Mouse (Mus musculus): ENCODE results near the gene Wfdc15a. TPM values are rescaled to one million over a fixed set of nuclear protein-coding genes. Genes with fewer than 3 reads are reported as not detected.

The Wfdc15a gene
- polyA plus RNA-seq, 1 experiment from 2014 or later: not detected

GRCm38 (mm10) chr2:164195971-164196699 lies 3.8 kb downstream of the Wfdc15a start:
- no peak for ATAC-seq (ENCODE audit: insufficient read depth)

GRCm38 (mm10) chr2:164194959-164195630 lies 4.8 kb downstream of the Wfdc15a start:
- no peak for ATAC-seq (ENCODE audit: insufficient read depth)
- Histone ChIP-seq H3K9me3 (replicated peaks) (no peaks in the 10 kb centered on the region), H3K9ac (no peak overlapping the region), H3K27ac (replicated peaks) (no peak overlapping the region), H3K4me2 (no peak overlapping the region), H3K4me3 (replicated peaks) (no peak overlapping the region), H3K27me3 (no peaks in the 10 kb centered on the region), H3K36me3 (replicated peaks) (no peaks in the 10 kb centered on the region), H3K4me1 (replicated peaks) (no peaks in the 10 kb centered on the region)
- WGBS (ENCODE audit: insufficient replicate concordance): 48% methylated on average over 5 of the region's 5 CpGs

More at GRCm38 (mm10) chr2:164195971-164196699, 3.8 kb downstream of the Wfdc15a start:
- Histone ChIP-seq H3K9me3 (replicated peaks) (no peaks in the 10 kb centered on the region), H3K4me1 (replicated peaks) (no peaks in the 10 kb centered on the region), H3K9ac (no peak overlapping the region), H3K27ac (replicated peaks) (no peak overlapping the region), H3K27me3 (no peaks in the 10 kb centered on the region), H3K4me2 (no peak overlapping the region), H3K4me3 (replicated peaks) (no peak overlapping the region), H3K36me3 (replicated peaks) (no peaks in the 10 kb centered on the region)
- WGBS (ENCODE audit: insufficient replicate concordance): 64% methylated on average over 5 of the region's 5 CpGs

GRCm38 (mm10) chr2:164192279-164192678 lies 7.7 kb downstream of the Wfdc15a start:
- no peak overlapping the region for H3K27ac ChIP-seq (replicated peaks)
- H3K9me3 ChIP-seq (replicated peaks): no peaks in the 10 kb centered on the region
- H3K36me3 ChIP-seq (replicated peaks): no peaks in the 10 kb centered on the region
- no peaks in the 10 kb centered on the region for H3K4me1 ChIP-seq (replicated peaks)
- no peak overlapping the region for H3K9ac ChIP-seq
- ATAC-seq (ENCODE audit: insufficient read depth): no peak
- no peak overlapping the region for H3K4me3 ChIP-seq (replicated peaks)
- H3K4me2 ChIP-seq: no peak overlapping the region
- H3K27me3 ChIP-seq: no peaks in the 10 kb centered on the region

DNA sequence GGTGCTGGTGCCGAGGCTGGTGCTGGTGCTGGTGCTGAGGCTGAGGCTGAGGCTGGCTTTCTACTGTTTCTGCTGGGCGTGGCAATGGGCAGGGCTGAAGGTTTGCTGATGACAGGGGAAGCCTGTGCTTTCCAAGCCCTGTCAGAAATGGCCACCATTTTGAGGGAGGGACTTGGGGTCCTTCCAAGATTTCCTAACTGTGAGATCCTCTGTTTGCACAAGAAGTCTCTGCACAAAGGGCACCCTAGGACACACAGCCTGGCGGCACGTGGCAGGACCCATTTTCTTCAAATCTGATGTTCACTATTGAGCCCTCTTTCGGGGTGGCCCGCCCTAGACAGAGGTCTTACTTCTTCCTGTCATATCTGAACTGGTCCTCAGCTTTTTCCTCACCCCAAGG lies 9.4 kb downstream of the Wfdc15a start, which contains the start of gene Wfdc12:
Gene Wfdc12 (minus strand): TSS at position 33 of the 400 bp plus-strand sequence.
- no peaks in the 10 kb centered on the region for H3K36me3 ChIP-seq (replicated peaks)
- H3K4me1 ChIP-seq (replicated peaks): no peaks in the 10 kb centered on the region
- H3K27me3 ChIP-seq: no peaks in the 10 kb centered on the region
- no peak within 1 kb of the TSS for H3K4me3 ChIP-seq (replicated peaks)
- no peak within 1 kb of the TSS for H3K4me2 ChIP-seq
- H3K27ac ChIP-seq (replicated peaks): no peak within 1 kb of the TSS
- 69% methylated on average over 6 of the region's 6 CpGs for WGBS (ENCODE audit: insufficient replicate concordance)
- ATAC-seq (ENCODE audit: insufficient read depth): no peak
- no peak within 1 kb of the TSS for H3K9ac ChIP-seq
- H3K9me3 ChIP-seq (replicated peaks): no peaks in the 10 kb centered on the region

DNA sequence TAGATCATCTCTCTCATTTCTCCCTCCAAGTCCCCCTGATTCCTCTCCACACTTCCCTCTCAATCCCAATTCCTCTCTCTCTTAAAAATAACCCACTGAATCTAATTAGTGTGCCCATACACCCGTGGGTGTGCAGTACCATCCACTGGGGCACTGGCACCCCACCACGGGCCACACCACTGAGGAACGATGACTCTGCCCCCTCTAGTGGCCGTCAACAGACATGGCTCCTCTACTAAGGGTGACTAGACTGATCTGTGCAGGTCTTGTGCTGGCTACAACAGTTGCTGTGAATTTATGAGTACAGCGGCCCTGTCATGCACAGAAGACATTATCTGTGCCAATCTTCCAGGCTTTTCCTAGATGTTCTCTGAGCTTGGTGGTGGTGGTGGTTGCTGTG lies 11.2 kb downstream of the Wfdc15a start:
- H3K4me1 ChIP-seq (replicated peaks): no peaks in the 10 kb centered on the region
- no peak for ATAC-seq (ENCODE audit: insufficient read depth)
- no peak overlapping the region for H3K4me2 ChIP-seq
- no peaks in the 10 kb centered on the region for H3K36me3 ChIP-seq (replicated peaks)
- no peaks in the 10 kb centered on the region for H3K27me3 ChIP-seq
- WGBS (ENCODE audit: insufficient replicate concordance): 18% methylated on average over 5 of the region's 5 CpGs
- no peak overlapping the region for H3K4me3 ChIP-seq (replicated peaks)
- no peaks in the 10 kb centered on the region for H3K9me3 ChIP-seq (replicated peaks)
- no peak overlapping the region for H3K27ac ChIP-seq (replicated peaks)
- no peak overlapping the region for H3K9ac ChIP-seq

GRCm38 (mm10) chr2:164184145-164184719 lies 15.7 kb downstream of the Wfdc15a start:
- no peak for ATAC-seq (ENCODE audit: insufficient read depth)
- Histone ChIP-seq H3K9me3 (replicated peaks) (no peaks in the 10 kb centered on the region), H3K4me1 (replicated peaks) (no peaks in the 10 kb centered on the region), H3K27ac (replicated peaks) (no peak overlapping the region), H3K4me2 (no peak overlapping the region), H3K9ac (no peak overlapping the region), H3K36me3 (replicated peaks) (no peaks in the 10 kb centered on the region), H3K27me3 (no peaks in the 10 kb centered on the region), H3K4me3 (replicated peaks) (no peak overlapping the region)
- WGBS (ENCODE audit: insufficient replicate concordance): 29% methylated on average over 9 of the region's 9 CpGs

DNA sequence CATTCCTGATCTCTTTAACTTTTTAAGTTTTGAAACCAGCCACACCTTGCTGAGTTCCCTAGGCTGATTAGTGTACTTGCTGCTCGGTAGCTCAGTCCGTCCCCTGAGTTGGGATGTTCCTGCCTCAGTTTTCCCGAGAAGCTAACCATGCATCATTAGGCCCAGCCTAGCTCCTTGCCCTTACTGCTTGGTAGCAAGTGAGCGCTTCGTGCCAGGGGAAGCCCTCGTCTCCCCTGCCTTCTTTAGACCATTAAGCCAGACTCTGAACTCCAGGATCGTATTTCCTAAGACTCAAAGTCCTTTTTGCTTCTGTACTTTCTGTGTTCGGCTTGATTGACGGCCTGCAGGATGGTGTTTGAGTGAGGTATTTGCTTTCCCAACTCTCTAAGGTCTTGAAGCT lies 16.6 kb downstream of the Wfdc15a start:
- no peak overlapping the region for H3K4me3 ChIP-seq (replicated peaks)
- no peak overlapping the region for H3K27ac ChIP-seq (replicated peaks)
- H3K36me3 ChIP-seq (replicated peaks): no peaks in the 10 kb centered on the region
- H3K9ac ChIP-seq: no peak overlapping the region
- no peaks in the 10 kb centered on the region for H3K9me3 ChIP-seq (replicated peaks)
- no peak for ATAC-seq (ENCODE audit: insufficient read depth)
- WGBS (ENCODE audit: insufficient replicate concordance): 55% methylated on average over 9 of the region's 9 CpGs
- no peaks in the 10 kb centered on the region for H3K27me3 ChIP-seq
- H3K4me2 ChIP-seq: no peak overlapping the region
- no peaks in the 10 kb centered on the region for H3K4me1 ChIP-seq (replicated peaks)

GRCm38 (mm10) chr2:164182692-164183255 lies 17.2 kb downstream of the Wfdc15a start, which contains the start of gene Wfdc5:
Gene Wfdc5 (minus strand): TSS chr2:164182742.
- ATAC-seq (ENCODE audit: insufficient read depth): no peak
- Histone ChIP-seq H3K27ac (replicated peaks) (no peak within 1 kb of the TSS), H3K9ac (no peak within 1 kb of the TSS), H3K4me3 (replicated peaks) (no peak within 1 kb of the TSS), H3K36me3 (replicated peaks) (no peaks in the 10 kb centered on the region), H3K27me3 (no peaks in the 10 kb centered on the region), H3K4me1 (replicated peaks) (no peaks in the 10 kb centered on the region), H3K4me2 (no peak within 1 kb of the TSS), H3K9me3 (replicated peaks) (no peaks in the 10 kb centered on the region)
- WGBS (ENCODE audit: insufficient replicate concordance): 50% methylated on average over 7 of the region's 7 CpGs

- Histone ChIP-seq H3K9me3 (replicated peaks) (no peaks in the 10 kb centered on the region), H3K4me1 (replicated peaks) (no peaks in the 10 kb centered on the region), H3K27ac (replicated peaks) (no peak overlapping the region), H3K4me2 (no peak overlapping the region), H3K9ac (no peak overlapping the region), H3K36me3 (replicated peaks) (no peaks in the 10 kb centered on the region), H3K27me3 (no peaks in the 10 kb centered on the region), H3K4me3 (replicated peaks) (no peak overlapping the region)
- WGBS (ENCODE audit: insufficient replicate concordance): 67% methylated on average over 4 of the region's 4 CpGs
- ATAC-seq (ENCODE audit: insufficient read depth): no peak
Observed at GRCm38 (mm10) chr2:164180770-164181169, 19.2 kb downstream of the Wfdc15a start.

DNA sequence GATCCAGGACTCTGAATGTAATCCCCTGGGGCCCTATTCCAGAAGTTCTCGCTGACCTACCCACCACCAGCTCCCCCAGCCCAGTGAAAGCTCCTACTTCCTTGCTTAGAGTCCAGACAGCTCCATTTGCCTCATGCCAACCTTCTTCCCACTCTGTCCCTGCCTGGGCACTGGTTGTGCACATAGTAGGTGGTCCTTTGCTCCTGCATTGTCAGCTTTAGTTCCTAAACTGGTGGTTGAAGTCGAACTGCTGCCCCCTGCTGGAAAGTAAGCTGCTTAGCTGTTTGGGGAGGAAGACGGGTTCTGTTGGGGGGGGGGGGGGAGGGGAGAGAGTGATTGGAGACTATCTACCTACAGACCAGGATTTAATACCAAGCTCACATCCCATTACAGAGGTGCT lies 19.8 kb downstream of the Wfdc15a start:
- Histone ChIP-seq H3K9me3 (replicated peaks) (no peaks in the 10 kb centered on the region), H3K4me2 (no peak overlapping the region), H3K4me3 (replicated peaks) (no peak overlapping the region), H3K4me1 (replicated peaks) (no peaks in the 10 kb centered on the region), H3K9ac (no peak overlapping the region), H3K27me3 (no peaks in the 10 kb centered on the region), H3K27ac (replicated peaks) (no peak overlapping the region), H3K36me3 (replicated peaks) (no peaks in the 10 kb centered on the region)
- no peak for ATAC-seq (ENCODE audit: insufficient read depth)
- 27% methylated on average over 3 of the region's 3 CpGs for WGBS (ENCODE audit: insufficient replicate concordance)

DNA sequence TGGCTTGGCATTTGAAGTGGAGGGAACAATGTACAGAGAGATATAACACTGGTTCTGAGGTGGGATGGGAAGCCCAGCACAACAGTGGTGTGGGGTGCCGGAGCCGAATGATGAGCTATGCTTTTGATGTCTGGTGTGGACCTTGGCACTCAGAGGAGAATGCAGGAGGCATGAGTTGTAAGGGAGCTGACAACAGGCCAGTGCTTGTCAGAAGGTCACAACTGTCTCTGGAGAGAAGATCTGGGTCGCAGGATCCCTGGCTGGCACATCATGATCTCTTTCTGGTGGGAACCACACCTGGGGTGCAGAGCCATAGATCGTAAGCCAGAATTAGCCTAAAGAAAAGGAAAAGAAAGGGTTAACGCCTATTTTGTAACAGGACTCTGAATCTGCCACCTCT lies 22.1 kb downstream of the Wfdc15a start:
- no peak for ATAC-seq (ENCODE audit: insufficient read depth)
- Histone ChIP-seq H3K27me3 (peaks cover 9% of the 10 kb centered on the region), H3K4me3 (replicated peaks) (no peak overlapping the region), H3K9me3 (replicated peaks) (no peaks in the 10 kb centered on the region), H3K27ac (replicated peaks) (no peak overlapping the region), H3K9ac (no peak overlapping the region), H3K4me1 (replicated peaks) (no peaks in the 10 kb centered on the region), H3K36me3 (replicated peaks) (no peaks in the 10 kb centered on the region), H3K4me2 (no peak overlapping the region)
- WGBS (ENCODE audit: insufficient replicate concordance): 70% methylated on average over 5 of the region's 5 CpGs

All from liver, embryonic 15.5 days (tissue).